Mouse (Mus musculus) heart, embryonic 13.5 days (tissue): ENCODE measurements around the gene Htra3. TPM values are rescaled to one million over a fixed set of nuclear protein-coding genes. Genes with fewer than 3 reads are reported as not detected.

Experiments used
- ATAC-seq: fragments of 200-750 bp; cut with Nextera tagmentation; 2 replicates; pipeline ENCODE4 v1.8.0; 2017; ENCODE audit warnings: moderate TSS enrichment; ENCODE audit not compliant: insufficient number of reproducible peaks, low FRiP score, low TSS enrichment; ENCODE audit errors: extremely low read depth
- H3K27ac ChIP-seq: fragments of 300-500 bp; sonication (generic); replicated peaks from 2 replicates; pipeline ENCODE4 v1.5.1; 2015; ENCODE audit warnings: moderate library complexity, mild to moderate bottlenecking, inconsistent platforms
- H3K27me3 ChIP-seq: fragments of 300-500 bp; sonication (generic); replicated peaks from 2 replicates; pipeline ENCODE4 v1.6.1; 2015; ENCODE audit warnings: mild to moderate bottlenecking, inconsistent platforms
- H3K36me3 ChIP-seq: fragments of 300-500 bp; sonication (generic); 2 replicates; pipeline ENCODE4 v1.6.1; 2015; ENCODE audit warnings: mild to moderate bottlenecking, inconsistent platforms
- H3K4me1 ChIP-seq: fragments of 300-500 bp; sonication (generic); 2 replicates; pipeline ENCODE4 v1.6.1; 2015; ENCODE audit warnings: inconsistent platforms
- H3K4me2 ChIP-seq: fragments of 300-500 bp; sonication (generic); 2 replicates; pipeline ENCODE4 v1.6.1; 2015; ENCODE audit warnings: inconsistent platforms, mild to moderate bottlenecking, moderate library complexity
- H3K4me3 ChIP-seq: fragments of 300-500 bp; sonication (generic); 2 replicates; pipeline ENCODE4 v1.5.1; 2015; ENCODE audit warnings: moderate library complexity, mild to moderate bottlenecking, inconsistent platforms
- H3K9ac ChIP-seq: fragments of 300-500 bp; sonication (generic); 2 replicates; pipeline ENCODE4 v1.6.1; 2015; ENCODE audit warnings: inconsistent platforms, mild to moderate bottlenecking, moderate library complexity
- H3K9me3 ChIP-seq: fragments of 300-500 bp; sonication (generic); 2 replicates; pipeline ENCODE4 v1.6.1; 2016; ENCODE audit warnings: inconsistent platforms
- WGBS: fragments of 180-500 bp; shearing (Covaris S2); methylation state at CpG from one replicate; pipeline ENCODE4 v1.1.7; 2015; ENCODE audit warnings: mixed read lengths; 5-methylcytosine and 5-hydroxymethylcytosine counted together
- polyA plus RNA-seq: library from polyadenylated mRNA; unstranded; fragments of >200 nt; fragmentation: Nextera tagmentation; extraction: Ambion mirVana; gene quantifications from 2 replicates; pipeline ENCODE4 v1.2.1, GENCODE M21; 2015

The Htra3 gene
- polyA plus RNA-seq, 1 experiment from 2014 or later: 7.2 TPM

GRCm38 (mm10) chr5:35652872-35653271 lies 26.7 kb downstream of the Htra3 start:
- Histone ChIP-seq H3K4me3 (no peak overlapping the region), H3K27ac (no peak overlapping the region), H3K4me1 (no peaks in the 10 kb centered on the region), H3K4me2 (no peak overlapping the region), H3K9ac (no peak overlapping the region), H3K9me3 (no peaks in the 10 kb centered on the region), H3K36me3 (no peaks in the 10 kb centered on the region), H3K27me3 (0 out of 2 replicates have a peak, but pooled peaks cover under 1% of the 10 kb centered on the region)
- WGBS: 81% methylated on average over 13 of the region's 13 CpGs
- ATAC-seq: no peak

GRCm38 (mm10) chr5:35652319-35652718 lies 27.3 kb downstream of the Htra3 start:
- ATAC-seq: no peak
- H3K36me3 ChIP-seq: no peaks in the 10 kb centered on the region
- H3K4me1 ChIP-seq: no peaks in the 10 kb centered on the region
- H3K4me2 ChIP-seq: no peak overlapping the region
- H3K9me3 ChIP-seq: no peaks in the 10 kb centered on the region
- 87% methylated on average over 3 of the region's 3 CpGs for WGBS
- H3K4me3 ChIP-seq: no peak overlapping the region
- no peaks in the 10 kb centered on the region for H3K27me3 ChIP-seq
- no peak overlapping the region for H3K9ac ChIP-seq
- H3K27ac ChIP-seq: no peak overlapping the region

- no peaks in the 10 kb centered on the region for H3K36me3 ChIP-seq
- no peak for ATAC-seq
- no peak overlapping the region for H3K27ac ChIP-seq
- peaks cover 13% of the 10 kb centered on the region; the same call in 1 of the 2 replicates for H3K4me1 ChIP-seq
- no peak overlapping the region for H3K9ac ChIP-seq
- H3K4me3 ChIP-seq: no peak overlapping the region
- no peaks in the 10 kb centered on the region for H3K27me3 ChIP-seq
- H3K4me2 ChIP-seq: no peak overlapping the region
- WGBS: 50% methylated on average over 2 of the region's 2 CpGs
- no peaks in the 10 kb centered on the region for H3K9me3 ChIP-seq
These were observed 31.4 kb downstream of the Htra3 start for GRCm38 (mm10) chr5:35648230-35648629.

GRCm38 (mm10) chr5:35647562-35647961 lies 32.0 kb downstream of the Htra3 start:
- Histone ChIP-seq H3K36me3 (no peaks in the 10 kb centered on the region), H3K9ac (no peak overlapping the region), H3K4me1 (peaks cover 15% of the 10 kb centered on the region; the same call in 1 of the 2 replicates), H3K4me3 (no peak overlapping the region), H3K27ac (no peak overlapping the region), H3K4me2 (no peak overlapping the region), H3K9me3 (no peaks in the 10 kb centered on the region), H3K27me3 (no peaks in the 10 kb centered on the region; the same call in 1 of the 2 replicates)
- 63% methylated on average over 4 of the region's 4 CpGs for WGBS
- ATAC-seq: no peak

- no peaks in the 10 kb centered on the region for H3K9me3 ChIP-seq
- H3K36me3 ChIP-seq: no peaks in the 10 kb centered on the region
- H3K4me1 ChIP-seq: peaks cover 20% of the 10 kb centered on the region
- no peak for ATAC-seq
- H3K27ac ChIP-seq: no peak overlapping the region
- H3K4me3 ChIP-seq: no peak overlapping the region
- no peak overlapping the region for H3K9ac ChIP-seq
- H3K27me3 ChIP-seq: no peaks in the 10 kb centered on the region; the same call in 1 of the 2 replicates
- 86% methylated on average over 1 of the region's 1 CpGs for WGBS
- H3K4me2 ChIP-seq: no peak overlapping the region
These were observed 32.7 kb downstream of the Htra3 start for GRCm38 (mm10) chr5:35646927-35647326.

- H3K4me2 ChIP-seq: no peak overlapping the region
- WGBS: 67% methylated on average over 6 of the region's 6 CpGs
- H3K4me3 ChIP-seq: no peak overlapping the region
- peaks cover 27% of the 10 kb centered on the region for H3K4me1 ChIP-seq
- no peaks in the 10 kb centered on the region; the same call in 1 of the 2 replicates for H3K27me3 ChIP-seq
- H3K36me3 ChIP-seq: no peaks in the 10 kb centered on the region
- H3K27ac ChIP-seq: no peak overlapping the region
- ATAC-seq: no peak
- H3K9ac ChIP-seq: no peak overlapping the region
- H3K9me3 ChIP-seq: no peaks in the 10 kb centered on the region
These were observed 33.6 kb downstream of the Htra3 start for GRCm38 (mm10) chr5:35645938-35646493.

- H3K27ac ChIP-seq: no peak overlapping the region
- H3K4me2 ChIP-seq: no peak overlapping the region
- H3K9ac ChIP-seq: no peak overlapping the region
- no peak for ATAC-seq
- WGBS: 42% methylated on average over 4 of the region's 4 CpGs
- H3K4me3 ChIP-seq: no peak overlapping the region
- no peaks in the 10 kb centered on the region; the same call in 1 of the 2 replicates for H3K27me3 ChIP-seq
- no peaks in the 10 kb centered on the region for H3K9me3 ChIP-seq
- H3K4me1 ChIP-seq: peaks cover 27% of the 10 kb centered on the region
- no peaks in the 10 kb centered on the region for H3K36me3 ChIP-seq
These were observed 35.5 kb downstream of the Htra3 start for GRCm38 (mm10) chr5:35644082-35644481.

- Histone ChIP-seq H3K9me3 (no peaks in the 10 kb centered on the region), H3K36me3 (no peaks in the 10 kb centered on the region), H3K4me3 (no peak overlapping the region), H3K27me3 (no peaks in the 10 kb centered on the region; the same call in 1 of the 2 replicates), H3K9ac (no peak overlapping the region), H3K4me1 (peaks cover 27% of the 10 kb centered on the region), H3K27ac (no peak overlapping the region), H3K4me2 (no peak overlapping the region)
- no peak for ATAC-seq
- whole genome bisulfite sequencing: 77% methylated on average over 9 of the region's 9 CpGs
These were observed 36.1 kb downstream of the Htra3 start for GRCm38 (mm10) chr5:35643401-35644048.

- no peak overlapping the region for H3K4me2 ChIP-seq
- H3K27ac ChIP-seq: no peak overlapping the region
- peak overlapping the region; percentile 15; the same call in 1 of the 2 replicates for H3K9ac ChIP-seq
- H3K4me3 ChIP-seq: no peak overlapping the region
- no peak for ATAC-seq
- H3K4me1 ChIP-seq: peaks cover 27% of the 10 kb centered on the region
- H3K36me3 ChIP-seq: no peaks in the 10 kb centered on the region
- H3K9me3 ChIP-seq: no peaks in the 10 kb centered on the region
- 48% methylated on average over 10 of the region's 10 CpGs for WGBS
- no peaks in the 10 kb centered on the region; the same call in 1 of the 2 replicates for H3K27me3 ChIP-seq
These were observed 37.5 kb downstream of the Htra3 start for GRCm38 (mm10) chr5:35641961-35642584.

GRCm38 (mm10) chr5:35636016-35636415 lies 43.6 kb downstream of the Htra3 start:
- Histone ChIP-seq H3K27me3 (peaks cover 9% of the 10 kb centered on the region), H3K4me3 (no peak overlapping the region), H3K9me3 (no peaks in the 10 kb centered on the region), H3K4me2 (no peak overlapping the region), H3K27ac (no peak overlapping the region), H3K36me3 (no peaks in the 10 kb centered on the region), H3K4me1 (peaks cover 9% of the 10 kb centered on the region; the same call in 1 of the 2 replicates), H3K9ac (no peak overlapping the region)
- ATAC-seq: no peak
- 55% methylated on average over 2 of the region's 2 CpGs for WGBS

GRCm38 (mm10) chr5:35632841-35633240 lies 46.7 kb downstream of the Htra3 start:
- H3K36me3 ChIP-seq: no peaks in the 10 kb centered on the region
- WGBS: 72% methylated on average over 6 of the region's 6 CpGs
- no peak overlapping the region for H3K27ac ChIP-seq
- H3K4me2 ChIP-seq: no peak overlapping the region
- H3K9ac ChIP-seq: no peak overlapping the region
- H3K4me3 ChIP-seq: no peak overlapping the region
- H3K4me1 ChIP-seq: peaks cover 15% of the 10 kb centered on the region
- no peak for ATAC-seq
- no peaks in the 10 kb centered on the region for H3K9me3 ChIP-seq
- H3K27me3 ChIP-seq: peaks cover 16% of the 10 kb centered on the region
